Mouse (Mus musculus) c-Kit-positive CD71-positive TER-119-negative erythroid progenitor cells, embryonic 14.5 days (primary cell): Measurements from ENCODE around the gene Cyp19a1.

ENCODE experiments used
- DNase-seq: peaks from one replicate; pipeline ENCODE4 v3.0.0-alpha.2; 2013; ENCODE audit warnings: low read depth

The Cyp19a1 gene

GRCm38 (mm10) chr9:54268010-54268409, at the start of gene Cyp19a1:
Cyp19a1 (minus strand) TSS chr9:54268110.
- no peak for DNase-seq

DNA sequence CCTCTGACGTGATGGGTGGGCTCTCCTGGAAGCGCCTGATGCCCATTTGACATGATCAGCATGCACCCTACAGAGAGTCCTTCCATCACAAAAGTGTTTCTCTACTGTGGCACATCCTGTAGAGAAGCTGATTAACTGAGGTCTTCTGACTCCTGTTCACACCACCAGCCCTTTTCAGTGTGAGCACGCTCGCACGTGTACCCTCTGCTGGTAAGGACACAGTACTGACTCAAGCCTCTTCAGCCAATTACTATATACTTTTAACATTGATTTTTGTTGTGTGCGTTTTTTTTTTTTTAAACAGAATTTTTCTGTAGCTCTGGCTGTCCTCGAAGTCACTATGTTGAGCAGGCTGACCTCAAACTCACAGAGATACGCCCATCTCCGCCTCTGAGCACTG, 48.5 kb upstream of the Cyp19a1 start:
- DNase-seq = no peak

- no peak for DNase-seq
Observed at GRCm38 (mm10) chr9:54308751-54309358, 40.9 kb upstream of the Cyp19a1 start.

DNA sequence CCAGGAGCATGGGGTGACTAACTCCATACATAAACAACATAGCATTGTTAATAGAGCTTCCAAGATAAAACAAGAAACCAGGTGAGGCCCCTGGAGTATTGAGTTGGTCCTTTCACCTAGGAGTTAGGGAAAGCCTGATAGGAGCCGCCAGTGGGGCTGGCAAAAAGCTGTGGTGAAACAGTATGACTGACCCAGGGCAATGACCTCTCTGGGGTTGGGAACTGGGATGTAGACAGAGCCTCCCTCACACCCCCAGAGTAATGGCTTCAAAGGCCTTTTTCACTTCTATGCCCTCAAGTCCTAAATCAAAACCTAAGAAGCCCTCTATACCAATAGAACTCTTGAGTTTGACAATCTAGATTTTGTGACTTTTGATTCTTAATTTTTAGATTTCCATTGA, 40.3 kb upstream of the Cyp19a1 start:
- DNase-seq = no peak

DNA sequence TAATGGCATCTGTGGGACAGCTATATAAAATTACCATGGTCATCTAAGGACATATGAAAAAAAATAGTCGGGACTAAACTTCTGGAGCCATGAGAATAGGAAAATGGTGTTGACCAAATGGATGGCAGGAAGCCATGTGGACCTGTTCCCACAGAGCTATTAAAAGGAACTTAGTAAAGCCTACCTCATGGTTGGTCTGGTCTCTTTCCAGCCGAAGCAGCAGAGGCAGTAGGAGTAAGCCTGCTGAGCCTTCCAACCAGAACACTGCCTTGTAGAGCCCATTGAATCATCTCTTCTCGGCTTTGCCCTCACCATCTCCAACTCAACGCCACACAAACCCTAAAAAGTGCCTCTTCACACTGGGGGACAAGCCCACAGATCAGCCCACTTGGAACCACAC, 33.3 kb upstream of the Cyp19a1 start:
- no peak for DNase-seq

GRCm38 (mm10) chr9:54299792-54300191, 31.9 kb upstream of the Cyp19a1 start:
- no peak for DNase-seq

DNA sequence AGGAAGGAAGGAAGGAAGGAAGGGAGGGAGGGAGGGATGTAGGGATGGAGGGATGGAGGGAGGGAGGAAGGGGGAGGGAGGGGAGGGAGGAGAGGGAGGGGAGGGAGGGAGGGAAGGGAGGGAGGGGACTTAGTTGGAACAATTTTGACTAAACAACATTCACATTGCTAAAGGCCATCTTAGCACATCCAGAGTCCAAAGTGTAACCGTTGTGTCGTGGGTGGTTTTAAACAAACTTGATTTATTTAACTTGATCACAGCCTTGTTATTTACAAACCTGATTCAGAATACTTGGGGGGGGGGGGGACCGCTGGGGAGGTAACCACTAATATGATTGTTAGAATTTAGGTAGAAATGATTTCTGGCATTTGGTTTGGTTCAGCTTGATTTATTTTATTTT, 31.5 kb upstream of the Cyp19a1 start:
- DNase-seq = no peak

DNA sequence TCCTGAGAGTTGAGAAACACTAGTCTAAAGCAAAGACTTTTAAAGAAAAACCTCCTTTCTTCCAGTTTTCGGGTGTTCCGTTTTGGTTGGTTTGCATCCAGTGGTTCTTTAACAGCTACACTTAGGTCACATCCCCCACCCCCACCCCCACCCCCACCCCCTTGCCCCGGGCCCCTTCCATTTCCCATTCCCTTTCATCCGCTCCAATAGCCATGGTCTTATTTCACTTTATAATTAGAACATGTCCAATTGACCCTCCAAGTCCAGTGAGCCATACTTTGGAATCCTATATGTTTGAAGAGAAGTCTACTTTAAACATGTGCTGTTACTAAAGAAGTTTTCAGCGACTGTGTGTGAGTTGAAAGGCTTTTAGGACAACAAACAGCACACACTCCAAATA, 19.9 kb upstream of the Cyp19a1 start:
- DNase-seq = no peak

- no peak for DNase-seq
Observed at GRCm38 (mm10) chr9:54286331-54286987, 18.5 kb upstream of the Cyp19a1 start, which contains the start of gene Gldn. Gldn (plus strand) TSS chr9:54286486.

GRCm38 (mm10) chr9:54279046-54279589, 11.2 kb upstream of the Cyp19a1 start:
- no peak for DNase-seq

GRCm38 (mm10) chr9:54275283-54275682, 7.4 kb upstream of the Cyp19a1 start:
- DNase-seq = no peak

DNA sequence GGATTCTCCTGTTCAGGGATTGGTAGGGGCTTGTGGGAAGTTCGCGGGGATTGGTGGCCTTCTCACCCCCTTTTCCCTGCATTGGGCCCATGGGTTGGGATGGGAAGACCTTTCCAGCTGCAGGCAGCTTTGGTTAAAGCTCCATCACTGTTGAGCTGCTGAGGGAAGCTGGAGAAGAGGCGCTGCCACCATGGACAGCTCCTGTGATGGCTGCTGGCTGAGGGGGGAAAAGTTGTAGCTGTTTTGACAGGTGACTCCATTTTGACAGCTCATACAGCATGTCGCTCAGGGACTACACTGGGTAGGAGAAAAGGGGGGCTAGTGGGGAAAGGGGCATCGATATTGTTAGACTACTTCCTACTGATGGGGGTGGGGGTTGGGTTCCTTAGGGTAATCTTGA, 3.0 kb upstream of the Cyp19a1 start:
- no peak for DNase-seq

DNA sequence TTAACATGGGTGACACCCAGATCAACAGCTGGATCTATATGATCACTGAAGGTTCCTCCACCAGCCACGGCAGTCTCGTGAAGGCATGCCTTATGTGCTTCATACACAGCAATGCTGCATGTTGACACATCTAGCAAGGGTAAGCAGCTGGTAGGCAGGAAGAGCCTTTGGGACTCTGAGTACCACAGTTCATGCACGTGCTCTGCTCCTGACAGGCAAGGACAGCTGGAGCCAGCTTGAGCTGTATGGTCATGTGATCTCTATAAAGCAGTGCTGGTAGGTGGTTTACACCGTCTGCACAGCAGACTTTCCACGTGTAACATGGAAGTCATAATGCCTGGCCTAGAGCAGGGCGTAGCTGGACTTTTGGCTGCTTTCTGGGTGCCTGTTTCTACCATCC, 2.1 kb upstream of the Cyp19a1 start:
- no peak for DNase-seq

DNA sequence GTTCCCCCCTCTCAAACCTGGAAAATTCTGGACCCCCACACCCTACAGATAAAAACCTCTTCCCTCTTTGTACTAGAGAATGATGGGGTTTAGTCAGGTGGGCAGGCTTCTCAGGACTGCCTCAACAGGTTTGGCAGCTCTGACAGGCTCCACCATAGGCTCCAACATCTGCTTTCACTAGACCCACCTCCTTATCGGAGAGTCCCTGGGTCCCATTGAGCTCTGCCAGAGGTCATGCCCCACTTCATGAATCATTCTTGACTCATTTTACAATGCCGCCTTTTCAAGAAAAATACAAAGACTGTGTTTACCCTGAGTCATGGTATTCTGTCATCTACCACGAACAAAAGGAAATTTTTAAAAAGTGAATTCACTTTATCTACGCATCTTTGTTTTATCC, 3.2 kb downstream of the Cyp19a1 start:
- no peak for DNase-seq

GRCm38 (mm10) chr9:54244869-54245665, 22.8 kb downstream of the Cyp19a1 start:
- DNase-seq = no peak

GRCm38 (mm10) chr9:54227580-54227979, 40.3 kb downstream of the Cyp19a1 start:
- DNase-seq = no peak

- no peak for DNase-seq
Observed at GRCm38 (mm10) chr9:54216511-54216910, 51.4 kb downstream of the Cyp19a1 start.

GRCm38 (mm10) chr9:54214881-54215280, 53.0 kb downstream of the Cyp19a1 start:
- DNase-seq = no peak

GRCm38 (mm10) chr9:54194790-54195189, 73.1 kb downstream of the Cyp19a1 start:
- no peak for DNase-seq

DNA sequence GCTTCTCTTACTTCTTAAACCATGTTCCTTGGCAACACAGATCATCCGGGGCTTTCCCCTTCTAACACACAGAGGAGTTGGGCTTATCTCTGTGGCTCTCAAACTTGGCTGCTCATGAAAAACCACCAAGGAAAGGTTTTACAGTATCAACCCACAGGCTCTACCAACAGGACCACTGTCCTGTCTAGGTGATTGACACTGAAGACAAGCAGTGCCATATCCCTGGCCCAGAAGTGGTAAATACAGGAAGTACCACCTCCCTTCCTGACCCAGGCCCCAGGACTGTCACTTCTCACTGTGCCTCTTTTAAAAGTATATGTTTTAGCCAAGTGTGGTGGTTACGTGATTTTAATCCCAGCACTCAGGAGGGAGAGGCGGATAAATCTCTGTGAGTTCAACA, 76.5 kb downstream of the Cyp19a1 start:
- DNase-seq = no peak

DNA sequence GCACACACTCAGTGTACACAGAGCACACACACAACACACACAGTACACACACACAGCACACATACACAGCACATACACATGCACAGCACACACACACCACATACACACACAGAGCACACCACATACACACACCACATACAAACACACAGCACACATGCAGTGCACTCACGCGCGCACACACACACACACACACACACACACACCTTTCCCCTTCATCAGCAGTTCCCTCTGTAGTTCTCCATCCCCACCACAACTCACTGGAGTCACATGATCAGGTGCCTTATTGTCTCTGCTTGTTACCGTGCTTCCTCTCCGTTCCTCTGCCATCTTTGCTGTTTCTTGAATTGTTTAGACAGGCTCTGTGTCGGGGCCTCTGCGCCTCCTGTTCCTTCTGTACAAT, 85.4 kb downstream of the Cyp19a1 start:
- DNase-seq = no peak

DNA sequence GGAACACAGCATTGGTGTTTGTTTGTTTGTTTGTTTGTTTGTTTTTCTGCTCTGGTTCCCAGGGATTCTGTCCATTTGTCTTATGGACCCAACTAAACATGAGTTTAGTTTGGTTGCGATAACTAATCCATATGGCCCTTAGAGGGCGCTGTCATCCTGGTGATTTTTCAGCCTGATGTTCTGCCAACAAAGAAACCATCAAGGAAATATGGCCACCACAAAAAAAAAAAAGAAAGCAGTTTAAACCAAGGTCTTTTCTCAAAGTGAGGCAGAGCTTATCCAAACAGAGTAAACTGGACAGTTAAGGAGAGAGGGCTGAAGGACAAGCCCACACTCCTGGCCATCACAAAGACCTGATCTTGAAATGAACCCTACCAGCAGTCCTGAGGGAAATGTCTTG, 86.6 kb downstream of the Cyp19a1 start:
- DNase-seq = no peak

DNA sequence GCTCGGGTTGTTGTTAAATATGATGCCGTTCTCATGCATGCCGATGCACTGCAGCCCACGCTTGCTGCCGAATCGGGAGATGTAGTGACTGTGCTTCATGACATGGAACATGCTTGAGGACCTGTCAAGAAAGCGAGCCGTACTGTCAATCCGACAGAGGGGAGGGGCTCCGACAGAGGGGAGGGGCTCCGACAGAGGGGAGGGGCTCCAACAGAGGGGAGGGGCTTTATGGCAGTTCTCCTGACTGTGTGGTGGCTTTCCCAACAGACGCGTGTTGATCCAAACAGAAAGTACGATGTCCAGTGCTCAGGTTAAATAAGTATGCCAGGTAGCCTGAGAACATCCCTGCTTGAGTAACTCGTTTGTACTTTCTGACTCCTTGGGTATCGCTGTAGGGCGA, 87.7 kb downstream of the Cyp19a1 start:
- DNase-seq = no peak
